Mouse (Mus musculus) cortical plate, adult 2 months (tissue): Measurements from ENCODE around the gene Siah3.

Experiments
- CTCF ChIP-seq: fragments of 200-500 bp; IDR thresholded peaks from 2 replicates; pipeline ENCODE4 v1.5.1; 2011; ENCODE audit warnings: mild to moderate bottlenecking, control low read depth, low read length; ENCODE audit not compliant: insufficient read depth; ENCODE audit errors: extremely low read depth
- POLR2A ChIP-seq: fragments of 200-500 bp; IDR thresholded peaks from 2 replicates; pipeline ENCODE4 v1.6.1; 2011; ENCODE audit warnings: mild to moderate bottlenecking, low read length, control low read depth; ENCODE audit not compliant: insufficient read depth; ENCODE audit errors: extremely low read depth

- no peak for TF ChIP-seq POLR2A
- no peak for TF ChIP-seq CTCF
These were observed 57.2 kb downstream of the Siah3 start for GRCm38 (mm10) chr14:75512946-75513345.
